Mouse (Mus musculus): ENCODE data around the gene Casp9.
A peak's percentile ranks its signal among the peaks of the same experiment; 100 is the strongest.
"Not testable (repeated sequence)": the region's sequence is repeated elsewhere in the genome, so short reads cannot be mapped to it uniquely, and the experiment has no call there.

The Casp9 gene

GRCm38 (mm10) chr4:141793282-141794151 is at the start of gene Casp9:
Casp9 (plus strand) TSS chr4:141793612.
- DNase-seq = peak; percentile 97 to 98

GRCm38 (mm10) chr4:141746578-141747346 is 46.6 kb upstream of the Casp9 start, which contains the start of gene Agmat:
Agmat (plus strand) TSS chr4:141746672.
- no peak for DNase-seq

DNA sequence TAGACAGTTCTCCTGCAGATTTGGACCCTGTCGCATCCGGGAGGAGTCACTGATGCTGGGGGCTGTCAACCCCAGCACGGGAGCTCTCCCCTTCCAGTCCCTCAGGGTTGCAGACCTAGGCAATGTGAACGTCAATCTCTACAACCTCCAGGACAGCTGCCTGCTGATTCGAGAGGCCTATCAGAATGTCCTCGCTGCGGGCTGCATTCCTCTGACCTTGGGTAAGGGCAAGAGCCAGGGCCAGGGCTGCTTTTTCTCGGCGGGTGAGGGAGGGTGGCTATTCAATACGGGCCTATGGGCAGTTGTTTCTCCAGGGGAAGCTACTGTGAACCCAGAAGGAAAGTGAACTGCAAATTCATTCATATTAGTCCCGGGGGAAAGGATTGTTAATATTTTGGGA is 43.9 kb upstream of the Casp9 start:
- DNase-seq = no peak

- DNase-seq = no peak
Observed at GRCm38 (mm10) chr4:141750826-141751225, 42.6 kb upstream of the Casp9 start.

DNA sequence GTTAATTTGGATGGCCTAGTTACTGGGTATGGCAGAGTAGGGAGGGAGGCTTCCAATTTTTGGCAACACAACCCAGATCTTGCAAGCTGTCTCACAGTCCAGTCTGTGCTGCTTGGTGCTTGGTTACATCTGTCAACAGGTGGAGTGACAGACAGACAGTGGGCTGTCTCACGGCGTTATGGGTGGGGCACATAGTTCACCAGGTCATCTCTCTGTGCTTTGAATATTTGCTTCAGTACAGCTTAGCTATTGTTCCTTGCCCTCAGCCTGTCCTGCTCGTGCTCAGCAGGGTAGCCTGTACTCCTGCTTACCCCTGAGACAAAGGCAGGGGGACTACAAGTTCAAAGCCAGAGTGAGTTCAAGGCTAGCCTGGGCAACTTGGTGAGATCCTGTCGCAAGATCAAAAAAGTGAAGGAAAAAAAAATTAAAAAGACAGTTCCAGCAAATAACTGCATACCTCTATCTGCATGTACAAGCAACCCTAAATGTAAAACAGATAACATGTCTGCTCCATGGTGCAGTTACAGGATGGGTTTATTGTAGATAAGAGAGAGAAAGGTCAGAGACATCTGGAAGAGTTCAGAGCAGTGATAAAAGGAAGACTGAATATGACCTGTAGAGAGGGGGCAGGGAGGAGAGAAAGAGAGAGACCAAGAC is 41.9 kb upstream of the Casp9 start:
- DNase-seq = no peak

- DNase-seq = no peak
Observed at GRCm38 (mm10) chr4:141752076-141752421, 41.4 kb upstream of the Casp9 start.

GRCm38 (mm10) chr4:141755375-141755930 is 38.0 kb upstream of the Casp9 start:
- no peak for DNase-seq

DNA sequence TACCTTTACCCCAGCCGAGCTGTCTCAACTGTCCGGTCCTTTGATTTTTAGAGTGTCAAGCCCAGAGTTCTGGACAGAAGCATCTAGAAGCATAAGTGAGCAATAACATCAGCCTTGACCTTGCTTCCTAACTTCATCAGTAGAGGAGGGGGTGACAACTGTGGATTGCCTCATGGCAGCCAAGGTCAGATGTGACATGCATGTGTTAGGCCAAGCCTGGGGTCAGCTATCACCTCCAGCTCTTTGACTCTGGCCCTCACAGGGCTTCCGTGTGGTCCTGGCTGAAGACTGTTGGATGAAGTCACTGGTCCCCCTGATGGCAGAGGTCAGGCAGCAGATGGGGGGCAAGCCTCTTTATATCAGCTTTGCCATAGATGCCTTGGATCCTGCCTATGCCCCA is 36.3 kb upstream of the Casp9 start:
- DNase-seq = no peak

- no peak for DNase-seq
Observed at GRCm38 (mm10) chr4:141758874-141759542, 34.4 kb upstream of the Casp9 start.

DNA sequence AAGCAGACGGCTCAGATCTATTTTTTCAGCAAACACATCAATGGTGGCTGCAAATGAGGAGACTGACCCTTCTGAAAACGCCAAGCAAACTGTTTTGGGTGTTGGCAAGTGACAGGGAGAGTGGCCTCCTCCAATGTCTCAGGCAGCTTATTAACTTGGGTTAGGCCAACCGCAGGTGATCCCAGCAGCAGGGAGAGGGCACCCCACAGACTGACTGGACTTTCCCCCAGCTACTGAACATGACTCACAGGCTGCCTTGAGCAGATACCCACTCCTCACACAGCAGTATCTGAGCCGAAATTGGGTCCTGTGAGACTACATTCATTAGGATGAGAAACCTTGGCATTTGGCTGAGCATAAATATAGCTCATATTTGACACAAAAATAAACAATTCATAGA is 32.5 kb upstream of the Casp9 start:
- DNase-seq = no peak

GRCm38 (mm10) chr4:141762102-141762598 is 31.3 kb upstream of the Casp9 start:
- DNase-seq = no peak

DNA sequence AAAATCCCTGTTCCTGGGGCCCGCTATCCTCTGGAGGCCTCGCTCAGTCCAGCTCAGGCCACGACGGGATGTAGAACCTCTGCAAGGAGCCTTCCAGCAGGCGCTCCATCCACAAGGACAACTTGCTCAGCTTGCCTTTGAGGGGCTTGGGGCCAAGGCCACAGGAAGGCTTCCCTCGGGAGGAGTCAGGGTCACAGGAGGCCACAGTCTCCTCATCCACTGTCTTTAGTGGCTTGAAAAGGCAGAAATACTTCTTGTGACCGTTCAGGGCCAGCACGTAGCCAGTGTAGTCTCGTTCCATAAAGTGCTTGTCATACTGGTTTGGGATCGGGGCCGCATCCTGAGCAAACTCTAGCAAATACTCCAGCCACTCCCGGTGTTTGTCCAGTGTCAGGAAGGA is 29.9 kb upstream of the Casp9 start:
- no peak for DNase-seq

DNA sequence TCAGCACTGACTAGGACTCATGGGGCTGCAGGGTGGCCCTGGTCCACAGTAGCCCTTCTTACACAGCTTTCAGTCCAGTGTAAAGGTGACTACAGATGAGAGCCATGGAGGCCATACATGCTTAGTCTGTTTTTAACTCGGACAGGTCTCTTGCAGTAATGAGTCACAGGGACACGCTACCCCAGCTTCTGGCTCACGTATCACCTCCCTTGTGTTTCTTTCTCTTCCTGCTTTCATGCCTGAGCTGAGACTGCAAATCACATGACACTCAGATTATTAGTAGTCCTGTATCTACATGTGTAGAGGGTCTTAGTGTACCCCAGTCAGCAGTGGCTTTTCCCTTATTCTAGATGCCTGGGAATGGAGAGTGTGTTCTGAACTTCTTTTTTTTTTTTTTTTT is 28.4 kb upstream of the Casp9 start:
- DNase-seq = no peak

GRCm38 (mm10) chr4:141766316-141766667 is 27.1 kb upstream of the Casp9 start:
- DNase-seq = no peak

DNA sequence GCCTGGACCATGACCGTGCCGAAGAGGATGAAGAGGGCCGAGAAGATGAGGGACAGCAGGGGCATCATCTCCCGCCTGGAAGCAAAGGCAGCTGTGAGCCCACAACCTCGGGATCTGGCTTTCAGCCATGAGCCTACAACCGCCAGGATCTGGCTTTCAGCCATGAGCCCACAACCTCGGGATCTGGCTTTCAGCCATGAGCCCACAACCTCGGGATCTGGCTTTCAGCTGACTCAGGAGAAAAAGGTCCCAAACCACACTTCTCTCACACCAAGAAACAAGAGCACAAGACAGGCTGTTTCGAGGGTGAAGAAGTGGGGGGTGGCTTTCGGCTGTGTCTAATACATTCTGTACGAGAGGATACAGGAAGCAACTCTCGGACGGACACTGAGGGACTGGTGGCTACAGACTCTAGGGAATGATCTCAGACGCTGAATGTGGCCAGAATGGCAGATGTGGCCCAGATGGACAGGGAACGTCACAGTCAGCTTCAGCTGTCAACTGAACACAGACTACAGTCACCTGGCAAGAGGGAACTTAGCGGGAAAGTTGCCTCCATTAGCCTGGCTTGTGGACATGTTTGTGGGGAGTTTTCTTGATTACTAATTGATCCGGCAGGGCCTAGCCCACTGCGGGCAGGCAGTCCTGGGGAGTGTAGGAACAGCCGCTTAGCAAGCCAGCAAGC is 26.6 kb upstream of the Casp9 start:
- DNase-seq = peak; percentile 25 to 30

- peak; percentile 79 to 81 for DNase-seq
Observed at GRCm38 (mm10) chr4:141767353-141768036, 25.9 kb upstream of the Casp9 start.

DNA sequence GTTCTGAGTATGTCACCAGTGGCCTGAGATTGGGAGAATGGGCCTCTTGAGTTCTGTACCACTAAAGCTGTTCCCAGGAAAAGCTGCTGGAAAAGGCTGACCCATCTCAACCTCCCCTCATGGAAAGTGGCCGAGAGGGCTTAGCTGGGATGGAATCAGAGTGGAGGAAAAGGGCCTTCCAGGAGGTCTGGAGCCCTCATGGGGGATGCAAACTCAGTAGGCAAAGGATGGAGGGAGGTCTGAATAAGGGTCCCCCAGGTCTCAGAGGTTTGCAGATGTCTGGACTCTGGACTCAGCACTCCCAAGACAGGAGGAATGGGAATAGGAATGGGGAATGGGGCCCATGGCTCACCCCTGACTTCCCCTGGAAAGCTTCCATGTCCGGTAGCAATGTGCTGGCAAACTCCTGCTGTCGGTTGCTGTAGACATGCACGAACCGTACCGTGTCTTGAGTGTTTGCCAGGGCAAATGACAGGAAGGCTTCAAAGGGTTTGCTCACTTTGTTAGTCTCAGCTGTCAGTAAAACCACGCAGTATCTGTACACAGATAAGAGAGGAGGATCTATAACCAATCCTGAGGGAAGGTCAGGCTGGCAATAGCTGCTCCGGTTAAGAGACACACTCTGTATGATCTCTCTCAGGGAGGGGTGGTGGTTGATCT is 23.8 kb upstream of the Casp9 start:
- no peak for DNase-seq

DNA sequence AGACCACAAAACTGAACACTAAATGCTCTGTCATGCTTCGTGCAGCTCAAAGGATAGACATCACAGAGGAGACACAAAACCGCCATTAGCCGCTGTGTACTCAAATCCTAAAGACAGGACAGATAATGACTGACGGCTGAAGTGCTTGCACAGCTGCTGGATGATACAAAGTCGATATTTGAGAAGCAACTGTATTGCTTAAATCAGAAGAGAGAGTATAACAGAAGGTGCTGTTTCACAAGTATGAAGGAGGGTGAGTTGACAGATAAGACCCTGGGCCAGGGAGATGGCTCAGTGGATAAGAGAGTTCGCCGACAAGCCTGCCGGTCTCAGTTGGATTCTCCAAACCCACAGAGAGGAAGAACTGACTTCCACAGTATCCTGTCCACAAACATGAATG is 21.6 kb upstream of the Casp9 start:
- no peak for DNase-seq

- not testable (repeated sequence) for DNase-seq
Observed at GRCm38 (mm10) chr4:141773019-141773418, 20.4 kb upstream of the Casp9 start.

DNA sequence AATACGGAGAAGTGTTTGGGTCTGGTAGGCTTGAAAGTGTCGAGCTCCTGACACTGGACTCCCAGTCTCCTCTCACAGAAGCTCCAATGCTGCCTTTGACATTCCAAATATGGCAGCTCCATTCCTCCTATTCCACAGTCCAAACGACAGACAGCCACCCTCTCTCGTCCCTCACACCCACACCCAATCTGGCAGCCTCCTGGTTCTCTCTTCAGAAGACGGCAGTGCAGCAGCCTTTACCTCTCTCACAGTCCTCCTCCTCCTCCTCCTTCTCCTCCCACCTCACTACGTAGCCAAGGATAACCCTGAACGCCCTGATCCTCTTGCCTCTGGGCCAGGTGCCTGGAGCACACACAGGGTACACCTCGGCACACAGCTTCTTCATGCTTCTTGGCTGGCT is 13.6 kb upstream of the Casp9 start:
- DNase-seq = no peak

All from cerebellum, postnatal 25 days (tissue).